Mouse (Mus musculus) bone marrow macrophage, adult 2 months (primary cell): ENCODE results near the gene Nfyb.

Source experiments
- CTCF ChIP-seq: IDR thresholded peaks from 2 replicates; pipeline ENCODE4 v1.5.1; 2012; ENCODE audit warnings: low read depth, mild to moderate bottlenecking, low read length, moderate library complexity
- POLR2A ChIP-seq: IDR thresholded peaks from 2 replicates; pipeline ENCODE4 v1.6.1; 2012; ENCODE audit warnings: mild to moderate bottlenecking, low read depth, low read length, borderline replicate concordance

- TF ChIP-seq CTCF (no peak), POLR2A (no peak)
These were observed 5.1 kb downstream of the Nfyb start for GRCm38 (mm10) chr10:82758878-82759277.
